Mouse (Mus musculus) stomach, postnatal 0 days (tissue): Measurements from ENCODE around the gene Sco2. TPM values are rescaled to one million over a fixed set of nuclear protein-coding genes. Genes with fewer than 3 reads are reported as not detected.

ENCODE experiments used
- ATAC-seq: fragments of 200-750 bp; cut with Nextera tagmentation; 2 replicates; pipeline ENCODE4 v1.8.0; 2017; ENCODE audit not compliant: low FRiP score, low TSS enrichment
- DNase-seq: peaks from one replicate; pipeline ENCODE4 v3.0.0-alpha.2; 2016; ENCODE audit warnings: low spot score
- H3K27ac ChIP-seq: fragments of 300-500 bp; sonication (generic); replicated peaks from 2 replicates; pipeline ENCODE4 v1.5.1; 2014; ENCODE audit warnings: mild to moderate bottlenecking, control low read depth
- H3K27me3 ChIP-seq: fragments of 300-500 bp; sonication (generic); 2 replicates; pipeline ENCODE4 v1.6.1; 2014; ENCODE audit warnings: low read length; ENCODE audit not compliant: control insufficient read depth, insufficient read depth
- H3K36me3 ChIP-seq: fragments of 300-500 bp; sonication (generic); 2 replicates; pipeline ENCODE4 v1.6.1; 2014; ENCODE audit warnings: low read length, mixed read lengths; ENCODE audit not compliant: control insufficient read depth, insufficient read depth
- H3K4me1 ChIP-seq: fragments of 300-500 bp; sonication (generic); replicated peaks from 2 replicates; pipeline ENCODE4 v1.6.1; 2014; ENCODE audit warnings: antibody characterized with exemption; ENCODE audit not compliant: control insufficient read depth, insufficient read depth
- H3K4me2 ChIP-seq: fragments of 300-500 bp; sonication (generic); replicated peaks from 2 replicates; pipeline ENCODE4 v1.6.1; 2014; ENCODE audit warnings: low read depth, mild to moderate bottlenecking, control low read depth, moderate library complexity
- H3K4me3 ChIP-seq: fragments of 300-500 bp; sonication (generic); 2 replicates; pipeline ENCODE4 v1.5.1; 2014; ENCODE audit warnings: low read depth, low read length, control low read depth
- H3K9ac ChIP-seq: fragments of 300-500 bp; sonication (generic); 2 replicates; pipeline ENCODE4 v1.6.1; 2014; ENCODE audit warnings: mild to moderate bottlenecking, low read length, control low read depth, mixed read lengths
- H3K9me3 ChIP-seq: fragments of 300-500 bp; sonication (generic); 2 replicates; pipeline ENCODE4 v1.6.1; 2016; ENCODE audit warnings: low read length; ENCODE audit not compliant: control insufficient read depth
- CTCF ChIP-seq: IDR thresholded peaks from 2 replicates; pipeline ENCODE4 v1.5.1; 2016; ENCODE audit warnings: antibody characterized with exemption, low read depth, mild to moderate bottlenecking, moderate library complexity
- EP300 ChIP-seq: optimal IDR thresholded peaks from 2 replicates; pipeline ENCODE3; 2016; ENCODE audit warnings: antibody characterized with exemption
- WGBS: fragments of 180-500 bp; shearing (Covaris S2); extraction: QIAGEN DNeasy Blood & Tissue Kit; methylation state at CpG from one replicate; pipeline ENCODE4 v1.1.7; 2014; 5-methylcytosine and 5-hydroxymethylcytosine counted together
- polyA plus RNA-seq: library from polyadenylated mRNA; unstranded; fragments of >200 nt; fragmentation: Nextera tagmentation; extraction: Ambion mirVana; gene quantifications from 2 replicates; pipeline ENCODE4 v1.2.1, GENCODE M21; 2015

Sco2 gene
- polyA plus RNA-seq, 1 experiment from 2014 or later = 6.3 TPM

GRCm38 (mm10) chr15:89402471-89402870 is 28.8 kb upstream of the Sco2 start:
- H3K36me3 ChIP-seq = no peaks in the 10 kb centered on the region
- H3K27ac ChIP-seq = no peak overlapping the region
- H3K4me3 ChIP-seq = no peak overlapping the region
- H3K27me3 ChIP-seq = no peaks in the 10 kb centered on the region
- no peak overlapping the region for H3K4me2 ChIP-seq
- WGBS = 83% methylated on average over 1 of the region's 1 CpGs
- no peak for ATAC-seq
- DNase-seq = no peak
- TF ChIP-seq EP300 (no peak), CTCF (no peak)
- H3K4me1 ChIP-seq = no peaks in the 10 kb centered on the region
- no peak overlapping the region for H3K9ac ChIP-seq
- H3K9me3 ChIP-seq = no peaks in the 10 kb centered on the region

DNA sequence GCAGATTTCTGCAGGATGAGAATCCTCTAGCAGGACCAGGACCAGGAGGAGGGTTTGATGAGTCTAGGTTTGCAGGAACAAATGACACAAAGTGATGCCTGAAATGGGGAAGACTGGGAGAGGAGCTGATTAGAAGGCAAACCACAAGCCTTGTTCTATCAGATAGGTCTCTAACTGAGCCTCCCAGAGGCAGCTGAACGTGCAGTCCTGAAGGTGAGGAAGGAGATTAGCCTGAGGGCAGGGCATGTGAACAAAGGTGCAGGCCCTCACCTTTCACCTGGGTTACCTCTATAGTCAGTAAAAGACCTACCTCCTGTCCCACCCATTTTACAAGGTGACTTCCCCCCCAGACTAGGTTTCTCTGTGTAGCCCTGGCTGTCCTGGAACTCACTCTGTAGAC is 26.1 kb upstream of the Sco2 start:
- ATAC-seq (no peak), DNase-seq (no peak)
- H3K36me3 ChIP-seq = no peaks in the 10 kb centered on the region
- no peaks in the 10 kb centered on the region for H3K4me1 ChIP-seq
- no peaks in the 10 kb centered on the region for H3K27me3 ChIP-seq
- no peak for TF ChIP-seq EP300
- no peak for TF ChIP-seq CTCF
- 33% methylated on average over 1 of the region's 1 CpGs for WGBS
- H3K4me3 ChIP-seq = no peak overlapping the region
- H3K27ac ChIP-seq = no peak overlapping the region
- H3K4me2 ChIP-seq = no peak overlapping the region
- no peaks in the 10 kb centered on the region for H3K9me3 ChIP-seq
- no peak overlapping the region for H3K9ac ChIP-seq

DNA sequence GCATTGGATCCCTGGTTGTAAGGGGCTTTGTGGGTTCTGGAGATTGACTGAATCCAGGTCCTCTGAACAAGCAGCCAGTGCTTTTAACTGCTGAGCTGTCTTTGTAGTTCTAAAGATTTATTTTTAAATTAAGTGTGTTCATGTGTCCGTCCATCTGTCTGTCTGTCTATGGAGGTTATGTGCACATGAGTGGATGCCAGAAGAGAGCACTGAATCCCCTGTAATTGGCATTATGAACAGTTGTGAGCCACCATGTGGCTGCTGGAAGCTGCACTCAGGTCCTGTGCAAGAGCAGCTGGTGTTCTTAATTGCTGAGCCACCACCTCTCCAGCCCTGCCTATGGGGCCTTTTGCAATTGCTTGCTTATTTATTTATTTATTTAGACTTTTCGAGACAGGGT is 24.5 kb upstream of the Sco2 start:
- H3K27ac ChIP-seq = no peak overlapping the region
- H3K4me3 ChIP-seq = no peak overlapping the region
- H3K9ac ChIP-seq = no peak overlapping the region
- no peaks in the 10 kb centered on the region for H3K4me1 ChIP-seq
- DNase-seq = no peak
- 81% methylated on average over 2 of the region's 2 CpGs for WGBS
- no peaks in the 10 kb centered on the region for H3K36me3 ChIP-seq
- no peak for ATAC-seq
- TF ChIP-seq EP300 (no peak), CTCF (no peak)
- no peaks in the 10 kb centered on the region for H3K9me3 ChIP-seq
- H3K4me2 ChIP-seq = no peak overlapping the region
- no peaks in the 10 kb centered on the region for H3K27me3 ChIP-seq

DNA sequence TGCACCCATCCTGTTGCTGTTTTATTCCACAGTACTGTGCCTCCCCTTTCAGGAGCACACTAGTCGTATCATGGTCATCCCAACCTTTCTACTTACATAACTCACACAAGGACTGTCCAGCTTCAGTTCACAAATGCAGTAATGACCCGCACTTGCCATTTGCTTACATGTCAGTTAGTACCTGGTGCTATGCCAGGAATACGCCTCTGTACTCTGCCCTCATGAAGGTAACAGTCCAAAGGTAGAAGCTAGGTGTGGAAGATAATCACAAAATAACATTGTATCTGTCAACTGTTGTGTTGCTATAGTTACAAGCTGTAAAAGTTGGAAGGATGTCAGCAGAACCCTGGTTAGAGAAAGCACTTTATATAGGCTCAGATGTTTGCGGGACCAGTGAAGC is 23.2 kb upstream of the Sco2 start:
- no peaks in the 10 kb centered on the region for H3K9me3 ChIP-seq
- no peaks in the 10 kb centered on the region for H3K27me3 ChIP-seq
- H3K4me2 ChIP-seq = no peak overlapping the region
- WGBS = 70% methylated on average over 4 of the region's 4 CpGs
- ATAC-seq (peak; percentile 91), DNase-seq (peak; percentile 48)
- H3K27ac ChIP-seq = no peak overlapping the region
- H3K4me1 ChIP-seq = no peaks in the 10 kb centered on the region
- H3K4me3 ChIP-seq = no peak overlapping the region
- H3K36me3 ChIP-seq = no peaks in the 10 kb centered on the region
- TF ChIP-seq EP300 (no peak), CTCF (no peak)
- no peak overlapping the region for H3K9ac ChIP-seq

- no peaks in the 10 kb centered on the region for H3K4me1 ChIP-seq
- no peak overlapping the region for H3K4me2 ChIP-seq
- no peak overlapping the region for H3K27ac ChIP-seq
- TF ChIP-seq EP300 (no peak), CTCF (no peak)
- 0 out of 2 replicates have a peak, but pooled peaks cover 2% of the 10 kb centered on the region for H3K27me3 ChIP-seq
- WGBS = 85% methylated on average over 10 of the region's 10 CpGs
- no peaks in the 10 kb centered on the region for H3K9me3 ChIP-seq
- ATAC-seq (no peak), DNase-seq (no peak)
- H3K36me3 ChIP-seq = no peaks in the 10 kb centered on the region
- H3K4me3 ChIP-seq = no peak overlapping the region
- no peak overlapping the region for H3K9ac ChIP-seq
These were observed 16.4 kb upstream of the Sco2 start for GRCm38 (mm10) chr15:89390081-89390480.

DNA sequence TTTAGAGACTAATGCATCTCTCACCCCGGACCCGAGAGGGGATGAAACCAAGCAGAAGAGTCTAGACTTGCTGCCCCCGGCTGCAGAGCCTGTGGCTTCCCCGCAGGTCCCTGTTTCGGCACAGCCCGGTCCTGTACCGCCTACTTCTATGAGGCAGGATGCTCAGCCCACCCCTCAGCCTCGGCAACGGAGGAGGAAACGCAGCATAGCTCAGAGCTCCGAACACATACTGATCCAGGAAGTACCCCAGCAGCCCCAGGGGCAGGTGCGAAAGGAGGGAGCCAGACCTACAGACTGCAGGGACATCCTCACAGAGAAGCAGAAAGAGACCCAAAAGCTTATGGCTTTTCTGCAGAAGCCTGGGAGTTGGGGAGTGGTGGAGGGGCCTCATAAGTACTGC is 13.5 kb upstream of the Sco2 start:
- no peaks in the 10 kb centered on the region for H3K36me3 ChIP-seq
- 35% methylated on average over 12 of the region's 12 CpGs for WGBS
- H3K4me1 ChIP-seq = no peaks in the 10 kb centered on the region
- DNase-seq (no peak), ATAC-seq (no peak)
- H3K27ac ChIP-seq = no peak overlapping the region
- H3K4me3 ChIP-seq = no peak overlapping the region
- 0 out of 2 replicates have a peak, but pooled peaks cover 2% of the 10 kb centered on the region for H3K27me3 ChIP-seq
- no peak overlapping the region for H3K9ac ChIP-seq
- H3K4me2 ChIP-seq = no peak overlapping the region
- TF ChIP-seq EP300 (no peak), CTCF (no peak)
- H3K9me3 ChIP-seq = no peaks in the 10 kb centered on the region
